Comparison of ENCODE assay signal across 8 mouse cellular contexts in genomic region chr11:90686287-90687025, GRCm38 (mm10). TPM values are rescaled to one million over a fixed set of nuclear protein-coding genes. Genes with fewer than 3 reads are reported as not detected.
DNase-seq lines count a peak whose midpoint lies in the region; ATAC-seq lines count a peak whose summit lies in the region.

No protein-coding gene starts in this region.

- no peaks in the 10 kb centered on the region for H3K9me3 ChIP-seq in limb, embryonic 10.5 days (replicated peaks)
- no peaks in the 10 kb centered on the region for H3K9me3 ChIP-seq in midbrain, embryonic 12.5 days

- peak overlapping the region; percentile 65; the same call in 1 of the 2 replicates for H3K9ac ChIP-seq in midbrain, embryonic 12.5 days (replicated peaks)

- H3K27me3 ChIP-seq in limb, embryonic 10.5 days (ENCODE audit: low read depth, poor library complexity, severe bottlenecking), result peaks cover 33% of the 10 kb centered on the region
- peaks cover 11% of the 10 kb centered on the region; the same call in 1 of the 2 replicates for H3K27me3 ChIP-seq in midbrain, embryonic 12.5 days

- 0 out of 2 replicates have a peak, but pooled peaks cover 5% of the 10 kb centered on the region for H3K4me1 ChIP-seq in limb, embryonic 10.5 days
- peaks cover 9% of the 10 kb centered on the region; the same call in 1 of the 2 replicates for H3K4me1 ChIP-seq in midbrain, embryonic 12.5 days

- peak overlapping the region; percentile 65 for H3K4me3 ChIP-seq in limb, embryonic 10.5 days
- peak overlapping the region; percentile 64 for H3K4me3 ChIP-seq in midbrain, embryonic 12.5 days

- H3K27ac ChIP-seq in limb, embryonic 10.5 days, result no peak overlapping the region
- no peak overlapping the region for H3K27ac ChIP-seq in midbrain, embryonic 12.5 days (replicated peaks)

- intact Hi-C loops in left cerebral cortex, postnatal 36 days (cut with DNase I), result no loop called here

- peak; percentile 84 for ATAC-seq in erythroid progenitor cell, adult 5-6 weeks (replicated peaks; ENCODE audit: low FRiP score, poor library complexity, severe bottlenecking)
- 0 out of 2 replicates have a peak, but pooled peaks have one; percentile 12 for ATAC-seq in midbrain, embryonic 12.5 days (ENCODE audit: low FRiP score, low read depth)
- no peak for ATAC-seq in inflammation-experienced regulatory T-cells, adult 6 months

- peak; percentile 16 for DNase-seq in kidney, adult 9 months
- no peak for DNase-seq in kidney, adult 18-20 months
- peak; percentile 24 for DNase-seq in limb, embryonic 10.5 days (ENCODE audit: low spot score)
- no peak for DNase-seq in frontal cortex, postnatal 10 days (ENCODE audit: low spot score in 2 of 2)
- DNase-seq in left cerebral cortex, postnatal 36 days (ENCODE audit: low spot score in 2 of 2), result no peak

- H3K36me3 ChIP-seq in limb, embryonic 10.5 days, result no peaks in the 10 kb centered on the region
- no peaks in the 10 kb centered on the region for H3K36me3 ChIP-seq in midbrain, embryonic 12.5 days

- H3K4me2 ChIP-seq in midbrain, embryonic 12.5 days (replicated peaks), result peak overlapping the region; percentile 90

- WGBS in limb, embryonic 10.5 days, result 71% methylated on average over 13 of the region's 13 CpGs
- WGBS in midbrain, embryonic 12.5 days, result 70% methylated on average over 13 of the region's 13 CpGs

RNA-seq across cellular contexts. Expression of gene Tom1l1, which starts 1.7 kb away (rescaled TPM):
- total RNA-seq in erythroid progenitor cell, adult 5-6 weeks (2015; ENCODE audit: low replicate concordance), result 183 and 280 TPM in 2 replicates
- total RNA-seq in erythroid progenitor cell, adult 5-6 weeks (2017; ENCODE audit: low replicate concordance), result 256 and 270 TPM in 2 replicates
- polyA plus RNA-seq in limb, embryonic 10.5 days (2016; fragmentation: Nextera tagmentation; extraction: Ambion mirVana), result 11.1 and 12.4 TPM in 2 replicates
- polyA plus RNA-seq in midbrain, embryonic 12.5 days (2016; fragmentation: Nextera tagmentation; extraction: Ambion mirVana), result 14.3 and 14.8 TPM in 2 replicates
- 10 to 100 TPM; 28.3 to 30.2 TPM for total RNA-seq in left cerebral cortex, postnatal 36 days (2021)
- polyA plus RNA-seq in inflammation-experienced regulatory T-cells, adult 6 months (2017; shearing (Covaris generic)), result 1 to 10 TPM in 2 of 3 experiments, under 1 TPM in 1; 0.85 to 1.5 (median 1.2) TPM

RNA-seq across cellular contexts. Expression of gene Cox11, which starts 48.5 kb away (rescaled TPM):
- total RNA-seq in erythroid progenitor cell, adult 5-6 weeks (2015; ENCODE audit: low replicate concordance), result 78.8 and 83.3 TPM in 2 replicates
- total RNA-seq in erythroid progenitor cell, adult 5-6 weeks (2017; ENCODE audit: low replicate concordance), result 48.9 and 82.8 TPM in 2 replicates
- polyA plus RNA-seq in limb, embryonic 10.5 days (2016; fragmentation: Nextera tagmentation; extraction: Ambion mirVana), result 33.3 and 41.7 TPM in 2 replicates
- polyA plus RNA-seq in midbrain, embryonic 12.5 days (2016; fragmentation: Nextera tagmentation; extraction: Ambion mirVana), result 41.9 and 43.4 TPM in 2 replicates
- total RNA-seq in left cerebral cortex, postnatal 36 days (2021), result 10 to 100 TPM; 29.2 to 30.5 TPM
- polyA plus RNA-seq in inflammation-experienced regulatory T-cells, adult 6 months (2017; shearing (Covaris generic)), result 10 to 100 TPM; 13.7 to 22.4 (median 17.9) TPM

RNA-seq across cellular contexts. Expression of gene Stxbp4, which starts 48.6 kb away (rescaled TPM):
- 53.0 and 65.4 TPM in 2 replicates for total RNA-seq in erythroid progenitor cell, adult 5-6 weeks (2015; ENCODE audit: low replicate concordance)
- 47.2 and 50.9 TPM in 2 replicates for total RNA-seq in erythroid progenitor cell, adult 5-6 weeks (2017; ENCODE audit: low replicate concordance)
- polyA plus RNA-seq in limb, embryonic 10.5 days (2016; fragmentation: Nextera tagmentation; extraction: Ambion mirVana), result 33.0 and 37.4 TPM in 2 replicates
- 43.9 and 45.8 TPM in 2 replicates for polyA plus RNA-seq in midbrain, embryonic 12.5 days (2016; fragmentation: Nextera tagmentation; extraction: Ambion mirVana)
- total RNA-seq in left cerebral cortex, postnatal 36 days (2021), result 10 to 100 TPM in 1 of 2 experiments, 1 to 10 TPM in 1; 9.4 to 12.7 TPM
- polyA plus RNA-seq in inflammation-experienced regulatory T-cells, adult 6 months (2017; shearing (Covaris generic)), result 1 to 10 TPM; 2.1 to 5.4 (median 3.6) TPM

Comparison
In these comparisons a context has a peak if more than half of its experiments do, and no peak if none do; other contexts are left out.
1. DNase-seq: peak in kidney, adult 9 months (single experiment) and limb, embryonic 10.5 days (single experiment); none in kidney, adult 18-20 months (single experiment), frontal cortex, postnatal 10 days (0 of 2) and left cerebral cortex, postnatal 36 days (0 of 2).